Mouse (Mus musculus) gastrocnemius, adult 8-10 months (tissue): ENCODE results near the gene Cdh19. TPM values are rescaled to one million over a fixed set of nuclear protein-coding genes. Genes with fewer than 3 reads are reported as not detected.

Source experiments
- DNase-seq, 2 experiments: peaks; one replicate each; pipeline ENCODE4 v3.0.0; 2022; ENCODE audit warnings: low spot score in 2 of 2
- total RNA-seq, 4 experiments: library from RNA; stranded (reverse); gene quantifications; 2 replicates each; pipeline ENCODE4 v1.2.4; 2022

Gene Cdh19
- total RNA-seq = 1 to 10 TPM in 1 of 4 experiments, under 1 TPM in 3; 0.58 to 1.3 (median 0.85) TPM

- DNase-seq = no peak
Observed at GRCm38 (mm10) chr1:110977484-110977883, at the start of gene Cdh19. Gene Cdh19, minus strand, starts transcription at chr1:110977584.

GRCm38 (mm10) chr1:111020434-111021060, 43.2 kb upstream of the Cdh19 start:
- DNase-seq = no peak

GRCm38 (mm10) chr1:111017640-111018039, 40.3 kb upstream of the Cdh19 start:
- no peak for DNase-seq

- DNase-seq = no peak
Observed at GRCm38 (mm10) chr1:110989824-110990223, 12.4 kb upstream of the Cdh19 start.

- DNase-seq = no peak
Observed at GRCm38 (mm10) chr1:110969201-110969600, 8.2 kb downstream of the Cdh19 start.

- DNase-seq = no peak
Observed at GRCm38 (mm10) chr1:110909752-110910151, 67.6 kb downstream of the Cdh19 start.

GRCm38 (mm10) chr1:110909218-110909617, 68.2 kb downstream of the Cdh19 start:
- no peak for DNase-seq

GRCm38 (mm10) chr1:110904266-110904665, 73.1 kb downstream of the Cdh19 start:
- DNase-seq = no peak
